Mouse (Mus musculus) forebrain, embryonic 15.5 days (tissue): ENCODE measurements around the gene Plin2. TPM values are rescaled to one million over a fixed set of nuclear protein-coding genes. Genes with fewer than 3 reads are reported as not detected.
"Not testable (repeated sequence)": the region's sequence is repeated elsewhere in the genome, so short reads cannot be mapped to it uniquely, and the experiment has no call there.

Source experiments
- ATAC-seq: fragments of 200-750 bp; cut with Nextera tagmentation; replicated peaks from 2 replicates; pipeline ENCODE4 v1.8.0; 2017; ENCODE audit warnings: mild to moderate bottlenecking, moderate TSS enrichment, moderate library complexity
- H3K27ac ChIP-seq: fragments of 300-500 bp; sonication (generic); replicated peaks from 2 replicates; pipeline ENCODE4 v1.5.1; 2015; ENCODE audit warnings: mild to moderate bottlenecking, inconsistent platforms
- H3K27me3 ChIP-seq: fragments of 300-500 bp; sonication (generic); 2 replicates; pipeline ENCODE4 v1.6.1; 2015; ENCODE audit warnings: inconsistent platforms
- H3K36me3 ChIP-seq: fragments of 300-500 bp; sonication (generic); 2 replicates; pipeline ENCODE4 v1.6.1; 2015; ENCODE audit warnings: mild to moderate bottlenecking, inconsistent platforms
- H3K4me1 ChIP-seq: fragments of 300-500 bp; sonication (generic); 2 replicates; pipeline ENCODE4 v1.6.1; 2015; ENCODE audit warnings: inconsistent platforms
- H3K4me2 ChIP-seq: fragments of 300-500 bp; sonication (generic); replicated peaks from 2 replicates; pipeline ENCODE4 v1.6.1; 2015; ENCODE audit warnings: mild to moderate bottlenecking, inconsistent platforms
- H3K4me3 ChIP-seq: fragments of 300-500 bp; sonication (generic); 2 replicates; pipeline ENCODE4 v1.5.1; 2015; ENCODE audit warnings: mild to moderate bottlenecking, inconsistent platforms
- H3K9ac ChIP-seq: fragments of 300-500 bp; sonication (generic); replicated peaks from 2 replicates; pipeline ENCODE4 v1.6.1; 2015; ENCODE audit warnings: mild to moderate bottlenecking, inconsistent platforms
- H3K9me3 ChIP-seq: fragments of 300-500 bp; sonication (generic); 2 replicates; pipeline ENCODE4 v1.6.1; 2016; ENCODE audit warnings: inconsistent platforms
- WGBS: fragments of 180-500 bp; shearing (Covaris S2); methylation state at CpG from one replicate; pipeline ENCODE4 v1.1.7; 2015; ENCODE audit warnings: mixed read lengths; 5-methylcytosine and 5-hydroxymethylcytosine counted together
- polyA plus RNA-seq: library from polyadenylated mRNA; unstranded; fragments of >200 nt; fragmentation: Nextera tagmentation; extraction: Ambion mirVana; gene quantifications from 2 replicates; pipeline ENCODE4 v1.2.1, GENCODE M21; 2015

The Plin2 gene
- polyA plus RNA-seq, 1 experiment from 2014 or later = 40.7 TPM

DNA sequence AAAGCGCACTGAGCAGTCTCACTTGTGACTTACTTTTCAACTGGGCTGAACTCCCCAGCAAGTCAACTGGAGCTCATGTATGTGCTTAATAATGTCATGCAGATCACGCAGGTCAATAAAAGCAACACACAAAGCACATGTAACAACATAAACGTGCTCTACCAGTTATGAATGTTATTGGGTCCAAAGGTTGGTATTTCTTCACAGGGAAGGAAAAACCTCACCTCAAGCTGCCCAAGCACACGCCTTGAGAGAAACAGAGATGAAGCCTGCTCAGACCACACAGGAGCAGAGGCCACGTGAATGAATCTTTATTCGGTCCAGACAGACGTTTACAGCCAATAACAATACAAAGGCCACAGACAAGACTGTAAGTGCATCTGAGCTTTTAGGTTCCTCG, 13.4 kb downstream of the Plin2 start:
- H3K9me3 ChIP-seq, H3K4me2 ChIP-seq, H3K4me1 ChIP-seq, H3K27me3 ChIP-seq, ATAC-seq, H3K27ac ChIP-seq, H3K9ac ChIP-seq, H3K4me3 ChIP-seq: not testable (repeated sequence)
- H3K36me3 ChIP-seq = peaks cover 22% of the 10 kb centered on the region
- 94% methylated on average over 8 of the region's 8 CpGs for WGBS

GRCm38 (mm10) chr4:86651686-86652384, 18.0 kb downstream of the Plin2 start:
- H3K9me3 ChIP-seq = no peaks in the 10 kb centered on the region
- no peak overlapping the region for H3K4me3 ChIP-seq
- H3K4me2 ChIP-seq = no peak overlapping the region
- H3K27me3 ChIP-seq = no peaks in the 10 kb centered on the region
- H3K27ac ChIP-seq = no peak overlapping the region
- 70% methylated on average over 10 of the region's 10 CpGs for WGBS
- no peaks in the 10 kb centered on the region for H3K4me1 ChIP-seq
- no peak overlapping the region for H3K9ac ChIP-seq
- ATAC-seq = no peak
- H3K36me3 ChIP-seq = no peaks in the 10 kb centered on the region

DNA sequence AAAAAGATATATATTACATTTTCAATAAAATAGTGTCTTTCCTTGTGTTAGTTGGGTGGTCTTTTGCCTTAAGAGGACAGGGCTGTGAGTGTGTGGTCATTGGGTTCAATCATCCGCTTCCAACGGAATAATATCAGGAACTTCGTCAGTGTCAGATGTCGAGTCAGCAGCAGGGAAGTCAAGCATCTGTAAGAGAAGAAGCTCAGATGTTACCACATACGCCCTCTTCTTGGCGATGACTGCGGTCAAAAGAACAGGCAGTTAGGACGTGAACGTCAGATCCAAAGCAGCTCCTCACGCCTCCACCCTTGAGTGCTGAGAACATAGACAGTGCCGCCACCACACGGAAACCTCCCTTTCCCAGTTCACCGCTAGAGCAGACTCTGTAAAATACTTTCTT, 21.5 kb downstream of the Plin2 start:
- ATAC-seq, H3K9me3 ChIP-seq, H3K4me3 ChIP-seq, H3K27me3 ChIP-seq, H3K4me1 ChIP-seq, H3K36me3 ChIP-seq, H3K9ac ChIP-seq, H3K27ac ChIP-seq, H3K4me2 ChIP-seq: not testable (repeated sequence)
- 93% methylated on average over 10 of the region's 13 CpGs for WGBS

GRCm38 (mm10) chr4:86637561-86637960, 32.3 kb downstream of the Plin2 start:
- H3K27ac ChIP-seq, H3K4me1 ChIP-seq, H3K4me2 ChIP-seq, H3K9ac ChIP-seq, H3K9me3 ChIP-seq, H3K4me3 ChIP-seq, H3K27me3 ChIP-seq, H3K36me3 ChIP-seq, ATAC-seq: not testable (repeated sequence)
- 92% methylated on average over 9 of the region's 9 CpGs for WGBS

- H3K4me3 ChIP-seq, H3K4me2 ChIP-seq, H3K36me3 ChIP-seq, H3K27ac ChIP-seq, H3K4me1 ChIP-seq, H3K9me3 ChIP-seq, H3K27me3 ChIP-seq, H3K9ac ChIP-seq, ATAC-seq: not testable (repeated sequence)
Measured at GRCm38 (mm10) chr4:86634873-86635272, 35.0 kb downstream of the Plin2 start.

DNA sequence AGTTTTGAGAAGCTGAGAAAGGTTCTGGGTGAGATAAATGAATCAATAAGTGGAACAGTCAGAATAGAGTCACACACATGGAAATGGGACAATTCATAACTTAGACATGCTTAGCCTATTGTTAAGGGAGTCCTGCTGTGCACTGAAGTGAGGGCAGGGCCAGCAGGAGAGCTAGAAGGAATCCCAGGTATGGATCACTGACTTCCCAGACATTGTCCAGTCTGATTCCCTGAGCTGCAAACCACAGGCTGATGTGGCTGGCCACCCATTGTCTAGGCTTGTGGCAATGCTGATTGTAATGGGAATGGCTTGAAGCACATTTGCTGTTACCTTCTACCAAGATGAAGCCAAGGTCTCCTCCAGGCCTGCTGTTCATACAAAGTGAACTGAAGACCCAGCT, 35.5 kb downstream of the Plin2 start:
- not testable (repeated sequence) for H3K27me3 ChIP-seq, H3K9ac ChIP-seq

GRCm38 (mm10) chr4:86632556-86632955, 37.3 kb downstream of the Plin2 start:
- not testable (repeated sequence) for H3K9me3 ChIP-seq, H3K36me3 ChIP-seq, H3K27ac ChIP-seq, H3K4me2 ChIP-seq, H3K4me3 ChIP-seq, H3K9ac ChIP-seq, ATAC-seq, H3K27me3 ChIP-seq, H3K4me1 ChIP-seq
- WGBS = 62% methylated on average over 5 of the region's 5 CpGs

More for the DNA sequence above, 35.5 kb downstream of the Plin2 start:
- H3K4me2 ChIP-seq, H3K36me3 ChIP-seq, H3K4me3 ChIP-seq, H3K4me1 ChIP-seq, H3K27ac ChIP-seq, H3K9me3 ChIP-seq, ATAC-seq: not testable (repeated sequence)

GRCm38 (mm10) chr4:86631831-86632230, 38.0 kb downstream of the Plin2 start:
- 77% methylated on average over 4 of the region's 4 CpGs for WGBS
- Histone ChIP-seq H3K9me3 (no peaks in the 10 kb centered on the region), H3K4me2 (no peak overlapping the region), H3K36me3 (no peaks in the 10 kb centered on the region), H3K27me3 (no peaks in the 10 kb centered on the region), H3K9ac (no peak overlapping the region), H3K4me3 (no peak overlapping the region), H3K4me1 (no peaks in the 10 kb centered on the region), H3K27ac (no peak overlapping the region)
- no peak for ATAC-seq

DNA sequence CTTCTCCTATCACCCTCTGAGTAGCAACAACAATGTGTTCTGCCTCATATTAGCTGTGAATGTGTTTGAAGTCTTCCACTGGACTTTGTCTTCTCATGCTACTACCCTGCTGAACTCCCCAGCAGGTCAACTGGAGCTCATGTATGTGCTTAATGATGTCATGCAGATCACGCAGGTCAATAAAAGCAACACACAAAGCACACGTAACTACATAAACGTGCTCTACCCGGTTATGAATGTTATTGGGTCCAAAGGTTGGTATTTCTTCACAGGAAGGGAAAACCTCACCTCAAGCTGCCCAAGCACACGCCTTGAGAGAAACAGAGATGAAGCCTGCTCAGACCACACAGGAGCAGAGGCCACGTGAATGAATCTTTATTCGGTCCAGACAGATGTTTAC, 43.4 kb downstream of the Plin2 start:
- not testable (repeated sequence) for H3K4me1 ChIP-seq, H3K4me2 ChIP-seq, H3K9ac ChIP-seq, H3K9me3 ChIP-seq, H3K36me3 ChIP-seq, ATAC-seq, H3K27me3 ChIP-seq, H3K4me3 ChIP-seq, H3K27ac ChIP-seq
- WGBS = 90% methylated on average over 7 of the region's 7 CpGs

GRCm38 (mm10) chr4:86625463-86625862, 44.4 kb downstream of the Plin2 start:
- no peak overlapping the region for H3K4me2 ChIP-seq
- WGBS = 84% methylated on average over 5 of the region's 5 CpGs
- no peaks in the 10 kb centered on the region for H3K4me1 ChIP-seq
- H3K9ac ChIP-seq = no peak overlapping the region
- H3K27ac ChIP-seq = no peak overlapping the region
- no peak for ATAC-seq
- no peaks in the 10 kb centered on the region for H3K36me3 ChIP-seq
- H3K27me3 ChIP-seq = no peaks in the 10 kb centered on the region
- H3K9me3 ChIP-seq = no peaks in the 10 kb centered on the region
- H3K4me3 ChIP-seq = no peak overlapping the region

DNA sequence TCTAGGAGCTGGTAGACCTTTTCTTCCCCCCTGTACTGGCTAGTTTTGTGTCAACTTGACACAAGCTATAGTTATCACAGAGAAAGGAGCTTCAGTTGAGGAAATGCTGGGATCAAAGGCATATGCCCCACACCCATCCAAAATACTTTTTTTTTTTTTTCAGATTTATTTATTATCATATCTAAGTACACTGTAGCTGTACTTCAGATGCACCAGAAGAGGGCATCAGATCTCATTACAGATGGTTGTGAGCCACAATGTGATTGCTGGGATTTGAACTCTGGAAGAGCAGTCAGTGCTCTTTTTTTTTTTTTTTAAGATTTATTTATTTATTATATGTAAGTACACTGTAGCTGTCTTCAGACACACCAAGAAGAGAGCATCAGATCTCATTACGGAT, 47.3 kb downstream of the Plin2 start:
- not testable (repeated sequence) for ATAC-seq, H3K4me1 ChIP-seq, H3K4me2 ChIP-seq, H3K36me3 ChIP-seq, H3K9ac ChIP-seq, H3K9me3 ChIP-seq, H3K4me3 ChIP-seq, H3K27me3 ChIP-seq, H3K27ac ChIP-seq
- 95% methylated on average over 1 of the region's 1 CpGs for WGBS

DNA sequence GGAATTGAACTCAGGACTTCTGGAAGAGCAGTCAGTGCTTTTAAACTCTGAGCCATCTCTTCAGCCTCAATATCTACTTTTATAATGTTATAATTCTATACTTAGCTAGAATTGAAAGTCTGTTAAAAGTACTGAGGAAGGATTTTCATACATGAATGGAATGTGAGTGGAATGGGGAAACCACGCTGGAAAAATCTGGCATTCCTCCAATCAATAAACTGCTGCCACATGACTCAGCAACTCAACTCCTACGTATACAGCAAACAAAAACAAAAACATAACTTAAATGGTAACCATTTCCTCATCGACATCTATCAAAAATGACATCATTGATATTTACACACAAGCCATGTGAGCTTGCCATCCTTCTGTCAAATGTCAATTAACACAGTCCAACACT, 47.7 kb downstream of the Plin2 start:
- Histone ChIP-seq H3K4me3 (no peak overlapping the region), H3K9ac (no peak overlapping the region), H3K9me3 (no peaks in the 10 kb centered on the region), H3K36me3 (no peaks in the 10 kb centered on the region), H3K4me2 (no peak overlapping the region), H3K27me3 (no peaks in the 10 kb centered on the region), H3K27ac (no peak overlapping the region), H3K4me1 (no peaks in the 10 kb centered on the region)
- no peak for ATAC-seq
- WGBS = 76% methylated on average over 3 of the region's 3 CpGs

GRCm38 (mm10) chr4:86620506-86620905, 49.4 kb downstream of the Plin2 start:
- H3K36me3 ChIP-seq = no peaks in the 10 kb centered on the region
- H3K4me2 ChIP-seq = no peak overlapping the region
- no peak for ATAC-seq
- 83% methylated on average over 2 of the region's 2 CpGs for WGBS
- no peak overlapping the region for H3K4me3 ChIP-seq
- no peaks in the 10 kb centered on the region for H3K27me3 ChIP-seq
- no peaks in the 10 kb centered on the region for H3K9me3 ChIP-seq
- no peak overlapping the region for H3K27ac ChIP-seq
- no peaks in the 10 kb centered on the region for H3K4me1 ChIP-seq
- H3K9ac ChIP-seq = no peak overlapping the region
